Mouse (Mus musculus) NIH3T3 (cell line): Measurements from ENCODE around the gene Slc25a12.

Experiments
- DNase-seq: peaks from one replicate; pipeline ENCODE4 v3.0.0-alpha.2; 2012; ENCODE audit warnings: low read depth

Slc25a12 gene

GRCm38 (mm10) chr2:71367125-71367880 is at the start of gene Slc25a12:
TSS of gene Slc25a12 (minus strand) at chr2:71367749.
- DNase-seq: peak; percentile 90

DNA sequence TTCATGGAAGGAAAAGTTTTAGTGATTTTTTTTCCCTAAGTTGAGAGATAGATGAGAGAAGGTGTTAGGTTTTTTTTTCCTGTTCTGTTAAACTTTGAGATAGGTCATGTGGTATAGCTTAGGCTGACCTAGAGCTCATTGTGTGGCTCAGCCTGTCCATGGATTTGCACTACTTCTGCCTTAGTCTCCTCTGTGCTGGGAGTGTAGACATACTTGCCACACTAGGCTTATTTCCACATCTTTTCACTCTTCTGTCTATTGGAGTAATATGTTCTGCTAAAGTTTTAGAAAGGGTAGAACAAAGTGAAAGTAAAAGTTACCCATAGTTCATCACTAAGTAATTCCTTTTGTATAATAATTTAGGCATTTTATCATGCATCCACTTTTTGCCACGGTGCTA is 38.1 kb upstream of the Slc25a12 start:
- peak; percentile 25 for DNase-seq

- DNase-seq: peak; percentile 39
Observed at GRCm38 (mm10) chr2:71389864-71390263, 22.3 kb upstream of the Slc25a12 start.

DNA sequence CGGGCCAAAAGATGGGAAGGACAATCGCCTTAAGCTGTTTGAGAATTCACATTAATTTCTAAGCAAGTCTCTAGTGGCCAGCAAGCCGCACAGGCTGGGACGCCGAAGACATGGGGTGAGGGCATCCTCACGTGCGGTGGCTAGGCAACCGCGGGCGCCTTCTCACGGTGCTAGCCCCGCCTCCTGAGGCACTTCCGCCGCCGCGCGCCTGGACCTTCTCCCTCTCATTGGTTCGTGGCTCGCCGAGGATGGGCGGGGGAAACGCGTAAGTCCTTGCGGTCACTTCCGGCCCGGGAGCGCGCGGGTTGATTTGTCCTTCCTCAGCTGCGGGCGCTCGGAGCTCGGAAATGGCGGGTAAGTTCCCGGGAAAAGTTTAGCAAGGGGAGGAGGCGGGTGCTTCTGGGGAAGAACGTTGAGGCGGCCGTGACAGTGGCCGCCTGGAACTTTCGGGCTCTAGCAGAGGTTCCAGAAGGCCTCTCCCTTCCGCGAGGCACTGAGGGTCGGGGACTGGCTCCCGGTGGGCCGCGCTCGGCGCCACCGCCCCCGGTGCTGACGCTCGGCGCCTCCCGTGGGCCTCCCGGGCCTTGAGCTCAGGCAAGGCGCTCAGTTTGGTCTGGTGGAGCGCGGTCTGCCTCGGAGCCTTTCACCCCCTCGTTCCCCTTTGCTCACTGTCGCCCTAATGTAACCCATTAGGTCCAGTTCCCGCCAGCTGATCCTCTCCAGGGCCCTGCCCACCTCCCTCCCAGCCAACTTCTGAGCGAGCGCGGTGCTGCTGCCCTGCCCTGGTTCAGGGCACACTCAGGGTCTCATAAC is 21.6 kb upstream of the Slc25a12 start, which contains the start of gene Hat1:
Gene Hat1 (plus strand): TSS at position 8 of the 813 bp plus-strand sequence.
- peak; percentile 99 for DNase-seq

DNA sequence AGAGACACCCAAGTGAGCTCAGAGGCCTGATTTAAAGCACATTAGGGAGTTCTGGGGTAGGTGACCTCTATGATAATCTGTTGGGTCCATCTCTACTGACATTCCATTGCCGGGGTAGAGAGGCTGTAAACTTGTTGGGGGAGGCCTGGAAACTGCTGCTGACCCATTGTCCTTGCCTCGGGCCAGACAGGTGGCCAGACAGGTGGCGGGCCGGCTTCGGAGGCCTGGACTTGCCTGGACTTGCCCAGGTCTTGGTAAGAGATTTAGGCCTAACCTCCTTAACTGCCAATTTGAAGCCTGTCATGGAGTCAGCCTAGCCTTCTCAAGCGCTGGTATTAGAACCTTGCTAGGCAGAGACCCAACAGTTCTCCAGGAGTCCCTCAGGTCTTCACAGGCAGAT is 20.2 kb upstream of the Slc25a12 start:
- DNase-seq: no peak

DNA sequence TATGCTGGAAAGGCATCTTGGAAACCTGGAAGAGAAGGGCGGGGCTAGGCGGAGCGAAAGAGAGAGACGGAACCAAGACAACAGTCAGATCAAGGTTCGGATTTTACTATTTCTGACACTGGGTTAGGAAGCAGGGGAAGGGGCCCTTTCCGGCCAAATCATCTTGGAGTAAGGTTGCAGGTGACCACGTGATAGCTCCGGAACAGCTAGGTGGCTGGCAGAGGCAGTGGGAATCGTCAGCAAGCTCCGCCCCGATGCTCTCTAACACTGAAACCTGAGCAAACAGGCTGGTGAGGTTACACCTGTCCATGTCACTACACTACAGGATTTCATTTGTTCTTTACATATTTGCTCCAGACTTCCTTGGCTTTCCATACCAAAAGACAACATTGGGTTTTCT is 16.3 kb upstream of the Slc25a12 start:
- no peak for DNase-seq

DNA sequence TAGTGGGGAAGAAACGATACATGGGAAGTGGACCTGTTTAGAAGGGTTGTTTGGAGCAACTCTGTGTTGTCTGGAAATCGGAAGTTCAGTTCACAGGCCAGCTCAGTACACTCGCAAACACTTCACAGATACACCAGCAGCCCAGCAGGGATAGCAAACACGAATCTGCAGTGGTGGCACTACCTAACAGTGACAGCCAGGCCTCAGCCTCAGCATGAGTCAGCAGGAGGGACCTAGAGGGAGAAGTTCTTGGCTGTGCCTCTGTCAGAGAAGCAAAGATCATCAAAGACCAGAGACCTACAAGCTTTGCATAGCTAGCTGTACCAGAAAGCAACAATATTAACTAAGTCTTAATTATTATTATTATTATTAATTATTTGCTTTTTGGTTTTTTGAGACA is 14.4 kb upstream of the Slc25a12 start:
- no peak for DNase-seq

- DNase-seq: no peak
Observed at GRCm38 (mm10) chr2:71377426-71377825, 9.9 kb upstream of the Slc25a12 start.

- DNase-seq: no peak
Observed at GRCm38 (mm10) chr2:71376433-71376906, 8.9 kb upstream of the Slc25a12 start.

DNA sequence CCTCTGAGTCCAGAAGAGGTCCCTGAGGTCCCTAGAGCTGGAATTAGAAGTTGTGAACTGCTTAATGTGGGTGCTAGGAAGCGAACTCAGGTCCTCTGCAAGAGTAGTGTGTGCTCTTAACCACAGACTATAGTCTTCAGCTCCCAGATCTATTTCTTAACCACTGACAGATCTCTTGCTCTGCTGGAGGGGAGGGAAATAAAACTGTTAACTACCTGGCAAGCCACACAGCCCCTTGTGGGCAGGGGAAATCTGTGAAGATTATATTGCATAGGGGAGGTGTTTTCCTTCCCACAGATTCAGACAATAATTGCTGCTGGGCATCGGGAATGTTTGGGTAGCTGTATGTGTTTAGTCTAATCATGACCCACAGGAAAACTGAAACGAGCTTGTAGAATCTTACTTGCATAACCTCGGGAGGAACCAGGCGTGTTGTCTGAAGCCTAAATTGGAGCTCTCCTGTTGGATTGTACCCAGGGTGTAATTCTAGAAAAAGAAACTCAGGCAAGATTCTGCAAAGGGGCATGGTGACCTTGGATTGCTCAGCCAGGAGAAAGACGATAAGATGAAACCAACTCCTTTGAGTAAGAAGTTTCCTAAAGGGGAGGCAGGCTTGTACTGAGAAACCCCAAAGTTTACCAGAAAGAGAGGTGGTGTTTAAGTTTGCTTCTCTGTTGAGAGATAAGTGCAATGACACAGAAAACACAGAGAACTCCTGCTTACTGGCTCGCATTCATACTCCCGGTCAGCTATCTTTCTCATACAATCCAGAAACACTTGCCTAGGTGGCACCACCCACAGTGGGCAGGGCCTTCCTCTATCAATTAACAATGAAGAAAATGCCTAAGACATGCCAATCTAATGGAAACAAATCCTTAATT is 7.0 kb upstream of the Slc25a12 start:
- peak; percentile 16 for DNase-seq

DNA sequence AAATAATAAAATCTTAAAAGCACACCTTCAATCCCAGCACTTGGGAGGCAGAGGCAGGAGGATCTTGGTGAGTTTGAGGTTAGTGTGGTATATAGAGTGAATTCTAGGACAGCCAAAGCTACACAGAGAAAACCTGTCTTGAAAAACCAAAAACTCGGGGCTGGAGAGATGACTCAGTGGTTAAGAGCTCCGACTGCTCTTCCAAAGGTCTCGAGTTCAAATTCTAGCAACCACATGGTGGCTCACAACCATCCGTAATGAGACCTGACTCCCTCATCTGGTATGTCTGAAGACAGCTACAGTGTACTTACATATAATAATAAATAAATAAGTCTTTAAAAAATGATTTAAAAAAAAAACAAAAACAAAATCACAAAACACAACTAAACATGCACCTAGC is 4.7 kb upstream of the Slc25a12 start:
- peak; percentile 68 for DNase-seq

DNA sequence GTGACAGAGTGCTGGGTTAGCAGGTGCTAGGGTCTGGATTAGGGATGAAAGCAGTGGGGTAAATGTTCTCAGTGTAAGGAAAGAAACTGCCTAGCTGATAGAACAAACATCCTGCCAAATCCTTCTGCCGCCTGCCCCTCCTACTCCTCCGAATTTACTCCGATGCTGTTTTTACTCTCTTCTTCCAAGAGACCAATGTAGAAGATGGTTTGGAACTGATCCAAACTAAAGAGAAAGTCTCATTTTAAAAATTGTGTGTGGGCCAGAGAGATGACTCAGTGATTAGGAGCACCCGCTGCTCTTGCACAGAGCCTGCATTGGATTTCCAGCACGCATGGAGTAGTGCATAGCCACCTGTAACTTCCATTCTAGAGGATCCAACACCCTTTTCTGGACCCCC is 4.2 kb upstream of the Slc25a12 start:
- peak; percentile 86 for DNase-seq

GRCm38 (mm10) chr2:71368086-71368485 is 537 bp upstream of the Slc25a12 start:
- no peak for DNase-seq

DNA sequence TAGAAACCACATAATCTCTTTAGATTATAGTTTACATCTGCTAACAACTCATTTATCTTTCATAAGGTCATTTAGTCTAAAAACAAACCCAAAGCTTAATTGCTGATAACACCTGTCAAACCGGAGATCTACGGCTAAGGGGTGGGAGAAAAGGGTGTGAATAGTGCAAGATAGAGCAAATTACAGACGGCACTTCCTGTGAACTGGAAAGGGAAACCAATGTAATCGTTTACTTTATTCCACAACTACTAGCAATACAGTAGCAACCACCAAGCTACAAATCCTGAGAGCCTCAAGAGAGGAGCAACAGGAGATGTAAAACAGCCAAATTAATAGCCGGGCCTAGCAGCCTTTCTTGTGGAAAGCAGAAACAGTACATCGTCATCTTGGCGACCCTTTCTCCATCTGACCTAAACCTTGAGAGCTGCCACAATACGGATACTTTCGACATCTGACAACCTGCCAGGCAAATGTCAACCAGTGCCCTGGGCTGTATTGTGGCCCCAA is 878 bp downstream of the Slc25a12 start:
- DNase-seq: peak; percentile 37

DNA sequence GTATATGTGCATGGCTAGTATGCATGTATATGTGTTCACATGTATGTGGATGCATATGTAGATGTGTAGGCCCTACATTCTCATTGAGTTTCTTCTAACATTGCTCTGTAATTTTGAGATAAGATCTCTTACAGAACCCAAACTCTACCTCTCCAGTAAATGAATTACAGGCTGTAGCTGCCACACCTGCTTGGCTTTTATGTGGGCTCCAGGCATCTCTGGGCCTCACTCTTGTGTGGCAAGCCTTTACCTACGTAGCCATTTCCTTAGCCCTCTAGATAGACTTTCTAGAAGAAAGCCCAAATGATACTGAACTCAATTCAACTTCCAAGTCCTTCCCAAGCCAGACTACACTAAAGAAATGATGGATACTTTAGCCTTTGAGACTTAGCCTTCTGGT is 7.4 kb downstream of the Slc25a12 start:
- DNase-seq: no peak

DNA sequence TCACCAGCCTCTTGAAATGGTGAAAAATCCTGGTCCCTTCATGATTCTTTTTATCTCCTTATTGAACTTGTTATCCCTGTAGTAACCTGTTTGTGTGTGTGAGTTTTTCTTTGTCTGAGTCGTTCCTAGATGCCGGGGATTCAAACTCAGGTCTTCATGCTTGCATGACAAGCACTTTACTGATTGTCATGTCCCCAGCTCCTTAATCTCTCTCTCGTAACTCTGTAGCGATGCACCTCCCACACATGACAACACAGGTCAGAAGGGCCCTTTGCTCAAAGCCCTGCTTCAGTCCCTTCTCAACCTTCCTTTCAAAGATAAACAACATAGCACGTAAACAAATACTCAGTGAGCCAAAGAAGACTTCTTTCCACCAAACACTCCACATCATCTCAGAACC is 9.2 kb downstream of the Slc25a12 start:
- no peak for DNase-seq

- no peak for DNase-seq
Observed at GRCm38 (mm10) chr2:71354055-71354425, 13.5 kb downstream of the Slc25a12 start.

- DNase-seq: no peak
Observed at GRCm38 (mm10) chr2:71353306-71354054, 14.1 kb downstream of the Slc25a12 start.

GRCm38 (mm10) chr2:71351727-71351987 is 15.9 kb downstream of the Slc25a12 start:
- no peak for DNase-seq

DNA sequence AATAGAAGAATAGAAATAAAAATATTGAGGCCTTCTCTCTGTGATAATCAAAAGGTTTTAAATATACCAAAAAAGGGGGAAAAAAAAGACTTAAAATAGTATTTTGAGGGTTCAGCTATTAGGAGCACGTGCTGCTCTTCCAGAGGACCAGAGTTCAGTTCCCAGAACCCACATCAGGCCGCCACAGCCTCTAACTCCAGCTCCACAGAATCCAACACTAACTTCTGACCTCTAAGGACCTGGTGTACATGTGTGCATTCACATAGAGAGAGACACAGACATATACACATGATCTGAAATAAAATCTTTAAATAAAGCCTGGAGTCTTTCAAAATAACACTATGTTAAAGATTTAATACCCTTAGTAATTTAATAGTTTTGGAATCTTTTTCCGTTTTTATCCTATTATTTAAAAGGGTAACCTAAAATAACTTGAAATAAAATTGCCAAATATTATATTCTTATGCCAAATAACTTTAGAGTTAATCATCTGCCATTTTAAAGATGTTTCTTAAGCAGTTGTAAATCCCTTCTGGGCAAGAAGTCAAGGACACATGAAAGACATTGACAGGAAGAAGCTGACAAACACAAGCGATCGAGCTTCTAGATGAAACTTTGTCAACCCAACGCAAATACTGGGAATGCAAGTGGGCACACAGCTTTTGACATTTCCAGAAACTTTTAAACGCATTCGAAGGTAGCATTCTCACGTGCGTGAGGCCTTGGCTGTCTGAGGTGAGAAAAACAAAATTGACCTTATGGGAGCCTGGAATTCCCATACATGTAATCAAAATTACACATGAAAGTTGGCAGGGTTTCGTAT is 16.4 kb downstream of the Slc25a12 start:
- DNase-seq: peak; percentile 23

DNA sequence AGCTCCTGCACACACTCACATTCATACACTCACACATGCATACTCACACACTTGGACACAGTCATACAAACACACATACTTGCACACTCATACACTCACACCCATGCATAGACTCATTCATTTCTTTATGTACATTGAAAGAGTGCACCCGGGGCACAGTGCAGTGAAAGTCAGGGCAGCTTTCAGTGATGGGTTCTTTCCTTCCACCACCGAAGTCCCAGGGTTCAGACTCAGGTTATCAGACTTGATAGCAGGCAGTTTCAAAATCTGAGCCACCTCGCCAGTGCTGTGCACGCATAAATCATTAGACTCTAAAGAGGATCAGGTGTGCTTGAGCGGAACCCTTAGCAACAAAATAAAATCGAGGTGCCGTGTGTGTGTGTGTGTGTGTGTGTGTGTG is 17.4 kb downstream of the Slc25a12 start:
- DNase-seq: no peak
